Mouse (Mus musculus) embryonic stem cell, embryonic (primary cell): Measurements from ENCODE around the gene Gm45837.

Experiments used
- CTCF ChIA-PET, 4 experiments: fragments of 300-600 bp in 2 of 4; fragments of 350-600 bp in 2 of 4; sonication (Branson Sonifier 250); formaldehyde crosslinking; loops; one replicate each; lab custom pipeline; 2022; ENCODE audit warnings: inconsistent platforms in 2 of 4; lab: Charles Lee
- POLR2A ChIA-PET, 4 experiments: fragments of 300-600 bp in 2 of 4; fragments of 350-600 bp in 2 of 4; sonication (Branson Sonifier 250); formaldehyde crosslinking; loops; one replicate each; lab custom pipeline; 2022; ENCODE audit warnings: antibody characterized with exemption in 4 of 4, inconsistent platforms in 1 of 4; lab: Charles Lee

Gene Gm45837

DNA sequence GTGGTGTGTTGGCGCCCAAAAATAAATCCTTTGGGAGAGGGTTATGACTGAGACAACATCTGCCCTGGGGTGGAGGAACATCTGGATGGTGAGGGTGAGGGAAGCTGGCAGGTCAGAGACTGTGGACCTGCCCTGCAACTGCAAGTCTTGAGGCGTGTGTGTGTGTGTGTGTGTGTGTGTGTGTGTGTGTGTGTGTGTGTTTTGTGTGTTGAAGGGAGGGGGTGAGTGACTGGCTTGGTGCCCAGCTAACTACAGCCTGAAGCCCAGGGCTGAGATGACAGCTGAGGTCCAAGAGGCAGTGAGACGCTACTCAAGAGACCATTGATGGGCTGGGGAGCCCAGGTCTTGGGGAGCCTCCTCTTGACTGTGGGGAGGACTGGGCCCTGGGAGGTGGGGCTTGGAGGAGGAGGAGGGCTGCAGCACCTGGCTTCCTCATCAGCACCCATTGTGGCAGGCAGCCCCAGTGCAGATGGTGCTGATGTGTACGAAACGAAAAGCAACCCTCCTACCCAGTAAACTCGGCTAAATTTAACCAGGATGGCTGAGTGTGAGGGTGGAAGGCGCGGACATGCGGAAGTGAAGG, 71.9 kb downstream of the Gm45837 start:
- ChIA-PET CTCF (interaction anchor here in 2 of 4 experiments (0.7 to 2.0 kb wide), 4 partner anchors 21 to 70 kb away, joined by 3 to 5 read pairs (median 4); no protein-coding TSS in a partner anchor), POLR2A (interaction anchor here in 1 of 4 experiments (0.6 kb wide), 1 partner anchor 374 kb away, joined by 3 read pairs; no protein-coding TSS in a partner anchor)

DNA sequence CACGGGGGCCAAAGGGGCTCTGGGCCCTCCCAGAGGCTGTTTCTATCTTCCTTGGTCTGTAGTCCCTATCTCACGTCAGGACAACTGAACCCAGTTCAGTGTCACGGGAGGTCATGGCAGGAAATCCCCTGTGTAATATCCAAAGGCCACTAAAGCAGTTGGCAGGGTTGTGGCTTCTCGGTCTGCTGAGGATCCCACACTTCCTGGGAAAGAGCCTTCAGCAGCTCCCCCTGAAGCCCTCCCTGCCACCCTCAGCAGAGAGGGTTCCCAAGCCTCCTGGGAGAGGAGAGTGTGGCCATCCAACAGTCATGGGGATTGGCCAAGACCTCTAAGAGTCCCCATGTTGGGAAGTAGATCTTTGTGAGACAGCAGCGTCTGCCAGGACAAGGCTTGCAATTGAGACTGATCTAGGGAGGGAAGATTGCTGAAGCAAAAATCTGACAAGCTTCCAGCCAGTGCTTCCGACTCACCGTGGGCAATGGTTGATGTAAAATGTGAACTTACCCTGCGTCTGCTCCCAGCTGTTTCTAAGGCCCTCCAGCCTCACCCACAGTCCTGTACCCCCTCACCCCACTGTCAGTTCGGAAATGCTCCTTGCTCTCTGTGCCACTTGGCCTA, 72.9 kb downstream of the Gm45837 start:
- ChIA-PET CTCF (interaction anchor here in 2 of 4 experiments (0.5 to 1.1 kb wide), 4 partner anchors 14 to 612 kb away, joined by 3 to 5 read pairs (median 4); no protein-coding TSS in a partner anchor), POLR2A (interaction anchor here in 1 of 4 experiments (0.6 kb wide), 1 partner anchor 36 kb away, joined by 3 read pairs; no protein-coding TSS in a partner anchor)

GRCm38 (mm10) chr7:101487102-101487501, 76.4 kb downstream of the Gm45837 start:
- POLR2A ChIA-PET = no interaction called here
- CTCF ChIA-PET = interaction anchor here in 2 of 4 experiments (0.9 to 1.4 kb wide), 4 partner anchors 15 to 74 kb away, joined by 3 to 4 read pairs (median 3); no protein-coding TSS in a partner anchor

GRCm38 (mm10) chr7:101490952-101491351, 80.3 kb downstream of the Gm45837 start:
- CTCF ChIA-PET = interaction anchor here in 2 of 4 experiments (1.1 to 1.3 kb wide), 2 partner anchors 12 to 78 kb away, joined by 3 to 4 read pairs; no protein-coding TSS in a partner anchor
- POLR2A ChIA-PET = no interaction called here

- ChIA-PET POLR2A (no interaction called here), CTCF (interaction anchor here (0.6 to 2.7 kb wide), 7 partner anchors 15 to 86 kb away, joined by 3 to 11 read pairs (median 4); no protein-coding TSS in a partner anchor)
Observed at GRCm38 (mm10) chr7:101498385-101498784, 87.7 kb downstream of the Gm45837 start.

DNA sequence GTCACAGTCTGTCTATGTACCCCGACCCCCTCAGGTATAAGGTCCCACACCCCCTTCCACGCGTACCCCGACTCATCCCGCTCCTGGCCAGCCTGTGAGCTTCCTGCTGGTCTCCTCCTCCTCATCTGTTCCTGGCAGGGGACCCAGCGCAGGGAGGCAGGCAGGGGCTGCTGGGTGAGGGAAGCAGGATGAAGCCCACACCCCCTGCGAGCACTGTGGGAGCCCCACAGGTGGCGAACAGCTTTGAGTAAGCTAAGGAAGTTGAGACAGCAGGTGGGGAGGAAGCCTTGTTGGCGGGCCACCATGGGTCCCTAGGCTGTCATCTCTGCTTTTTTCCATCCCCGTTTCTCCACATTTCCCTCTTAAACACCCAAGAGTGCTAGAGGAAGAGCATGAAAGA, 88.6 kb downstream of the Gm45837 start:
- POLR2A ChIA-PET = interaction anchor here in 1 of 4 experiments (1.3 kb wide), 1 partner anchor 177 kb away, joined by 3 read pairs; no protein-coding TSS in a partner anchor
- CTCF ChIA-PET = interaction anchor here in 2 of 4 experiments (0.6 to 2.7 kb wide), 4 partner anchors 16 to 476 kb away, joined by 3 to 11 read pairs (median 4); no protein-coding TSS in a partner anchor

DNA sequence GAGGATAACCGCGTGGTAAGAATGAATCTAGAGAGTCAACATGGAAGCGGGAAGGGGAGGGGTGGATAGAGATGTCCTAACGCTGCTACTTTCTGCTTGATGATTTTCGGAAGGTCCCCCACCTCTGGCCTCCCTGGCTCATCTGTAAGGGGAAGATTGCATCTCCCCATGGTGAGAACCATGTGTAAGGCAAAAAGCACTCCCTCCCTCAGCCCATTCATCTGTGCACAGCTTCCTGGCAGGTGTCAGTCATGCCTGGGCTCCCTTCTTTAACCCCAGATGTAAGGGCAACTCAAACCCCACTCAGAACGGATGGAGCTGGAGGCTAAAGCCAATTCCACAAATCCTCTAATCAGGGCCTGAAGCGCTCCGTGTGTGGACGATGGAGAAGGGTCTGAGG, 89.0 kb downstream of the Gm45837 start:
- POLR2A ChIA-PET = interaction anchor here in 1 of 4 experiments (1.0 to 1.3 kb wide), 2 partner anchors 8 to 178 kb away, joined by 3 read pairs; no protein-coding TSS in a partner anchor
- CTCF ChIA-PET = interaction anchor here in 2 of 4 experiments (0.6 to 2.7 kb wide), 7 partner anchors 16 to 476 kb away, joined by 3 to 19 read pairs (median 5); no protein-coding TSS in a partner anchor

DNA sequence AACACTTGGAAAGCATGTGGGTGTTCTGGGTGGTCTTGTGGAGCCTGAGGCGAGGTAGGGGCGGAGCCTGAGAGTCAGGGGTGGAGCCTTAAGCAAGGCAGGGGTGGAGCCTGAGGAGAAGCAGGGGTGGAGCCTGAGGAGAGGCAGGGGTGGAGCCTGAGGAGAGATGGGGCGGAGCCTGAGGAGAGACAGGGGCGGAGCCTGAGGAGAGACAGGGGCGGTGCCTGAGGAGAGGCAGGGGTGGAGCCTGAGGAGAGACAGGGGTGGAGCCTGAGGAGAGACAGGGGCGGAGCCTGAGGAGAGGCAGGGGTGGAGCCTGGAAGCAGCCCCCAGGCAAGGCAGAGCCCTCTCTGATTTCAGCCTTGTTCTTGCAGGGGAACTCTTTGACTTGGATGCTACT, 90.5 kb downstream of the Gm45837 start:
- ChIA-PET POLR2A (interaction anchor here in 2 of 4 experiments (0.5 to 1.3 kb wide), 3 partner anchors 153 to 355 kb away, joined by 3 read pairs; no protein-coding TSS in a partner anchor), CTCF (interaction anchor here (0.6 to 4.3 kb wide), 36 partner anchors 10 to 465 kb away, joined by 3 to 39 read pairs (median 5); partner anchors contain the start of gene Atg16l2 (in 1 of the 4))

GRCm38 (mm10) chr7:101501675-101502074, 91.0 kb downstream of the Gm45837 start:
- ChIA-PET CTCF (interaction anchor here (0.6 to 4.3 kb wide), 43 partner anchors 10 to 1029 kb away, joined by 3 to 39 read pairs (median 4); partner anchors contain the start of gene Atg16l2 (in 1 of the 4)), POLR2A (interaction anchor here in 3 of 4 experiments (0.5 to 1.3 kb wide), 3 partner anchors 76 to 356 kb away, joined by 3 to 6 read pairs (median 3); no protein-coding TSS in a partner anchor)

GRCm38 (mm10) chr7:101503351-101503750, 92.7 kb downstream of the Gm45837 start:
- CTCF ChIA-PET = interaction anchor here (0.6 to 4.3 kb wide), 42 partner anchors 9 to 515 kb away, joined by 3 to 39 read pairs (median 4); partner anchors contain the start of gene Clpb (in 1 of the 4)
- POLR2A ChIA-PET = interaction anchor here in 2 of 4 experiments (0.6 to 1.4 kb wide), 3 partner anchors 46 to 184 kb away, joined by 3 to 5 read pairs (median 3); no protein-coding TSS in a partner anchor

DNA sequence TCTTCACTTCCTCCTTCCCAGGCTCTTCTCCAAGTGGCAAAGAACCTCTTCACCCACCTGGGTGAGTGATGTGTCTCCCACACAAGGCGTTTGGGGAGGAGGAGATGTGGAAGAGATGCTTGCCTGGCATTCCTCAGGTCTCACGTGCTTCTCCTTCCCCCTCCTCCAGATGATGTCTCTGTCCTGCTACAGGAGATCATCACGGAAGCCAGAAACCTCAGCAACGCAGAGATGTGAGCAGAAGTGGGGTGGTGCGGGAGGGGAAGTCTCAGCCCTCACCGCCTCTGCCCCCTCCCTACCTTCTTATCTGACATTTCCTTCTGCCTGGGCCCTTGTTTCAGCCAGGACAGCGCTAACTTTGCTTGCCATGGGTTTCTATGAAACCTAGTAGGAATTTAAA, 93.1 kb downstream of the Gm45837 start:
- CTCF ChIA-PET = interaction anchor here (0.6 to 4.3 kb wide), 35 partner anchors 10 to 516 kb away, joined by 3 to 39 read pairs (median 4); no protein-coding TSS in a partner anchor
- POLR2A ChIA-PET = interaction anchor here in 2 of 4 experiments (0.6 to 1.4 kb wide), 3 partner anchors 46 to 184 kb away, joined by 3 to 5 read pairs (median 3); no protein-coding TSS in a partner anchor

DNA sequence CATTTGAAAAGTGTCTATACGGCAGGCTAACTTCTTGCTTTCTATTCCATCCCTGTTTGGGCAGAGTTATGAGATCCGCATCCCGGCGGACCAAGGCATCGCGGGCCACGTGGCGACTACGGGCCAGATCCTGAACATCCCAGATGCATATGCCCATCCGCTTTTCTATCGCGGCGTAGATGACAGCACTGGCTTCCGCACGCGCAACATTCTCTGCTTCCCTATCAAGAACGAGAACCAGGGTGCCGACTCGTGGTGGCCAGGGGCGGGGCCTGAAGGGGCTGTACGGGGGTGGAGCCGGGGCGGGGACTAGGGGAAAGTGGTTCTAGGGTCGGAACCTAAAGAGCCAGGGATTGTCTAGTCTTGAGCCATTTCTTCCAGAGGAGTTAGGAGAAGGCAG, 93.8 kb downstream of the Gm45837 start:
- CTCF ChIA-PET = interaction anchor here in 2 of 4 experiments (1.6 to 4.3 kb wide), 4 partner anchors 74 to 92 kb away, joined by 4 to 36 read pairs (median 8); no protein-coding TSS in a partner anchor
- POLR2A ChIA-PET = no interaction called here

GRCm38 (mm10) chr7:101509212-101509611, 98.5 kb downstream of the Gm45837 start:
- ChIA-PET POLR2A (interaction anchor here in 1 of 4 experiments (1.1 kb wide), 1 partner anchor 84 kb away, joined by 3 read pairs; no protein-coding TSS in a partner anchor), CTCF (interaction anchor here in 1 of 4 experiments (1.5 kb wide), 1 partner anchor 543 kb away, joined by 4 read pairs; no protein-coding TSS in a partner anchor)

DNA sequence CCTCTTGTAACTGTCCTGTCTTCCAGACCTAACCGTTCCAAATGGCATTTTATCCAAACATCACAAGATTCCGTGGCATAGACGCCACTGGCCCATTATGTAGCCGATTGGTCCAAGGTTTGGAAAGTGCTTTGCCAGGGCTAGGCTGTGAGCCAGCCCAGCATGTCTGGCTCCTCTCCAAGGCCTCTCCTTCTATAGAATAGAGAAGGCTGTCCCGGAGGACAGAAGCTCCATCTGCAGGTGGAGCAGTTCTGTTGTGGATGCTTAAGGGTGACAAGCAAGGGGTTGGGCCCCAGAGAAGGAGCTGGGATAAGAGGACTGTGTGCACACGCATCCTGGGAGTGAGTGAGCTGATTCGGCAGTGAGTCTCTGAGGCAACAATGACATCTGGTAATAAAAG, 103.0 kb downstream of the Gm45837 start:
- ChIA-PET CTCF (interaction anchor here in 1 of 4 experiments (1.3 to 1.4 kb wide), 2 partner anchors 25 to 101 kb away, joined by 3 to 4 read pairs; no protein-coding TSS in a partner anchor), POLR2A (no interaction called here)

- POLR2A ChIA-PET = no interaction called here
- CTCF ChIA-PET = interaction anchor here in 3 of 4 experiments (0.7 to 2.3 kb wide), 7 partner anchors 12 to 512 kb away, joined by 3 to 16 read pairs (median 5); no protein-coding TSS in a partner anchor
Observed at GRCm38 (mm10) chr7:101514768-101515167, 104.1 kb downstream of the Gm45837 start.

DNA sequence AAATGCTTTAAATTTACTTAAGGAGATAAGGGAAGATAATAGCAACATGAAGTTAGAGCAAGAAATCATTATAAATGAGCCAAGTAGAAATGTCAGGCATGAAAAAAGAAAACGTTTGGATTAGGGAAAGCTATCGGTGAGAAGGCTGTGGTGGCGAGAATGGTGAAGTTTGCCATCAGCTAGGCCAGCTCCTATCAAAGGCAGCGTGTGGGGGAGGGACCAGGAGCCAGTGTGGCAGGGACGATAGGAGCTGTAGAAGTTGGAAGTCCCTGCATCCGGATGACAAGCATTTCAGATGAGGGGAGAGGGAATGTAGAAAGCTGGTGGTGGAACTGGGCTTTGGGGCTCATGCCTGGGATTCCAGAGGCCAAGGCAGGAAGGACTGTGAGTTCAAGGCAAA, 104.6 kb downstream of the Gm45837 start:
- CTCF ChIA-PET = interaction anchor here in 3 of 4 experiments (0.6 to 2.3 kb wide), 13 partner anchors 12 to 512 kb away, joined by 3 to 16 read pairs (median 5); no protein-coding TSS in a partner anchor
- POLR2A ChIA-PET = interaction anchor here in 3 of 4 experiments (0.7 to 1.7 kb wide), 4 partner anchors 9 to 122 kb away, joined by 3 read pairs; no protein-coding TSS in a partner anchor

- ChIA-PET POLR2A (interaction anchor here in 1 of 4 experiments (0.7 to 1.7 kb wide), 4 partner anchors 8 to 123 kb away, joined by 3 read pairs; no protein-coding TSS in a partner anchor), CTCF (interaction anchor here in 3 of 4 experiments (0.6 to 2.3 kb wide), 12 partner anchors 13 to 128 kb away, joined by 3 to 16 read pairs (median 5); no protein-coding TSS in a partner anchor)
Observed at GRCm38 (mm10) chr7:101516460-101516859, 105.8 kb downstream of the Gm45837 start.
